Mouse (Mus musculus) c-Kit-positive CD71-negative TER-119-negative erythroid progenitor cells, embryonic 14.5 days (primary cell): Measurements from ENCODE around the gene Lbhd1.
"Not testable (repeated sequence)": the region's sequence is repeated elsewhere in the genome, so short reads cannot be mapped to it uniquely, and the experiment has no call there.

Source experiments
- DNase-seq: peaks from one replicate; pipeline ENCODE4 v3.0.0-alpha.2; 2013; ENCODE audit warnings: low read depth

Lbhd1 gene

GRCm38 (mm10) chr19:8883616-8884015 lies at the start of gene Lbhd1, which contains the start of gene Gm49403:
Lbhd1 (plus strand) TSS chr19:8883732.
Gm49403 (plus strand) TSS chr19:8883930.
- no peak for DNase-seq

GRCm38 (mm10) chr19:8836327-8836726 lies 47.2 kb upstream of the Lbhd1 start:
- not testable (repeated sequence) for DNase-seq

GRCm38 (mm10) chr19:8837251-8837791 lies 46.2 kb upstream of the Lbhd1 start, which contains the start of gene Bscl2:
Bscl2 (plus strand) TSS chr19:8837467.
- DNase-seq = peak; percentile 73

- DNase-seq = no peak
These were observed 45.3 kb upstream of the Lbhd1 start for GRCm38 (mm10) chr19:8838041-8838730.

GRCm38 (mm10) chr19:8839103-8839907 lies 44.2 kb upstream of the Lbhd1 start, which contains the start of gene Gng3:
Gng3 (minus strand) TSS chr19:8839194.
- DNase-seq = no peak

- DNase-seq = no peak
These were observed 43.4 kb upstream of the Lbhd1 start for GRCm38 (mm10) chr19:8839908-8840791.

GRCm38 (mm10) chr19:8841012-8841411 lies 42.5 kb upstream of the Lbhd1 start:
- DNase-seq = no peak

- DNase-seq = no peak
These were observed 40.6 kb upstream of the Lbhd1 start for GRCm38 (mm10) chr19:8842961-8843360.

GRCm38 (mm10) chr19:8844371-8845129 lies 39.0 kb upstream of the Lbhd1 start:
- peak; percentile 83 for DNase-seq

GRCm38 (mm10) chr19:8848356-8848755 lies 35.2 kb upstream of the Lbhd1 start:
- DNase-seq = no peak

GRCm38 (mm10) chr19:8850402-8850901 lies 33.1 kb upstream of the Lbhd1 start, which contains the start of gene Lrrn4cl:
Lrrn4cl (plus strand) TSS chr19:8850768.
- no peak for DNase-seq

- no peak for DNase-seq
These were observed 31.9 kb upstream of the Lbhd1 start for GRCm38 (mm10) chr19:8851639-8852038.

GRCm38 (mm10) chr19:8852236-8852928 lies 31.1 kb upstream of the Lbhd1 start:
- DNase-seq = no peak

GRCm38 (mm10) chr19:8853117-8853516 lies 30.4 kb upstream of the Lbhd1 start:
- DNase-seq = no peak

- peak; percentile 59 for DNase-seq
These were observed 25.8 kb upstream of the Lbhd1 start for GRCm38 (mm10) chr19:8857689-8858088.

GRCm38 (mm10) chr19:8859018-8859417 lies 24.5 kb upstream of the Lbhd1 start:
- DNase-seq = no peak

- DNase-seq = no peak
These were observed 19.3 kb upstream of the Lbhd1 start for GRCm38 (mm10) chr19:8864265-8864664.

GRCm38 (mm10) chr19:8870381-8870780 lies 13.2 kb upstream of the Lbhd1 start:
- not testable (repeated sequence) for DNase-seq

- no peak for DNase-seq
These were observed 12.7 kb upstream of the Lbhd1 start for GRCm38 (mm10) chr19:8870838-8871237.
